Mouse (Mus musculus): ENCODE measurements at regions not wholly inside any gene's neighbourhood (a gene's known extent, or its start where the extent isn't known, plus 50 kb on each side); places are given as distances from the start of the nearest gene placed in this dataset.

DNA sequence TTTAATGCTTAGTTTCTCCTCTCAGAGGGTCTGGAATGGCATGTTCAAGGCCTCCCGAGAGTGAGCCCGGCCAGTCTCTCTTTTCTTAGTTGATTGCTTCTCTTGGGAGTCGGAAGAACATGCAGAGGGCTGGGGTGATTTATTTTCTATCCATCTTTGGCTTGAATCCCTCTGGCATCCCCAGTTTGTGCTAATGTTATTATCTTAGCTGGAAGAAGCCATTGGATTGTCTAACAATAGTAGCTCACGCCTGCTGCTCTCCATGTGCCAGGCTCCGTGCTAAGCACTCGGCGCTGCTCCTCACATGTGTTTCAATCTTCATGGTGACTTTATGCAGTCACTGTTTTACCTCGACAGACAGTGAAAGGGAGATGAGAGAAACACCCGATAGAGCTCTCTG lies 160.8 kb downstream of the Zfp706 start:
- no peak for TF ChIP-seq POLR2A (IDR thresholded peaks at IDR 0.05; ENCODE audit: control insufficient read depth, low read depth, low read length)
- no peak for TF ChIP-seq CTCF (IDR thresholded peaks at IDR 0.05; ENCODE audit: control insufficient read depth, insufficient read depth, insufficient replicate concordance, low read depth, low read length)
- Histone ChIP-seq H3K27me3 (ENCODE audit: control insufficient read depth, insufficient read depth, low read length) (no peaks in the 10 kb centered on the region), H3K27ac (ENCODE audit: control insufficient read depth, insufficient read depth, low read depth, low read length) (no peak overlapping the region), H3K4me1 (ENCODE audit: control insufficient read depth, insufficient read depth, low read length) (peaks cover 16% of the 10 kb centered on the region), H3K4me3 (ENCODE audit: control insufficient read depth, low read depth, low read length) (no peak overlapping the region), H3K36me3 (ENCODE audit: control insufficient read depth, insufficient read depth, low read length) (no peaks in the 10 kb centered on the region)

All from testis, adult 2 months (tissue).